Mouse (Mus musculus) forebrain, embryonic 13.5 days (tissue): ENCODE data around the gene Gm5861. TPM values are rescaled to one million over a fixed set of nuclear protein-coding genes. Genes with fewer than 3 reads are reported as not detected.
"Not testable (repeated sequence)": the region's sequence is repeated elsewhere in the genome, so short reads cannot be mapped to it uniquely, and the experiment has no call there.

Experiments
- ATAC-seq: fragments of 200-750 bp; cut with Nextera tagmentation; 2 replicates; pipeline ENCODE4 v1.8.0; 2017
- H3K27ac ChIP-seq: fragments of 300-500 bp; sonication (generic); 2 replicates; pipeline ENCODE4 v1.5.1; 2015; ENCODE audit warnings: inconsistent platforms, mild to moderate bottlenecking, moderate library complexity
- H3K27me3 ChIP-seq: fragments of 300-500 bp; sonication (generic); 2 replicates; pipeline ENCODE4 v1.6.1; 2015; ENCODE audit warnings: mild to moderate bottlenecking, inconsistent platforms
- H3K36me3 ChIP-seq: fragments of 300-500 bp; sonication (generic); 2 replicates; pipeline ENCODE4 v1.6.1; 2015; ENCODE audit warnings: mild to moderate bottlenecking, inconsistent platforms; ENCODE audit not compliant: poor library complexity, severe bottlenecking
- H3K4me1 ChIP-seq: fragments of 300-500 bp; sonication (generic); 2 replicates; pipeline ENCODE4 v1.6.1; 2015; ENCODE audit warnings: inconsistent platforms
- H3K4me2 ChIP-seq: fragments of 300-500 bp; sonication (generic); 2 replicates; pipeline ENCODE4 v1.6.1; 2015; ENCODE audit warnings: inconsistent platforms, mild to moderate bottlenecking, moderate library complexity
- H3K4me3 ChIP-seq: fragments of 300-500 bp; sonication (generic); 2 replicates; pipeline ENCODE4 v1.5.1; 2015; ENCODE audit warnings: mild to moderate bottlenecking, inconsistent platforms
- H3K9ac ChIP-seq: fragments of 300-500 bp; sonication (generic); 2 replicates; pipeline ENCODE4 v1.6.1; 2015; ENCODE audit warnings: mild to moderate bottlenecking, inconsistent platforms
- H3K9me3 ChIP-seq: fragments of 300-500 bp; sonication (generic); replicated peaks from 2 replicates; pipeline ENCODE4 v1.6.1; 2016; ENCODE audit warnings: inconsistent platforms
- WGBS: fragments of 180-500 bp; shearing (Covaris S2); methylation state at CpG from one replicate; pipeline ENCODE4 v1.1.7; 2015; 5-methylcytosine and 5-hydroxymethylcytosine counted together
- polyA plus RNA-seq: library from polyadenylated mRNA; unstranded; fragments of >200 nt; fragmentation: Nextera tagmentation; extraction: Ambion mirVana; gene quantifications from 2 replicates; pipeline ENCODE4 v1.2.1, GENCODE M21; 2015

Gm5861 gene
- polyA plus RNA-seq, result not detected in 2 replicates

- H3K36me3 ChIP-seq, ATAC-seq, H3K9me3 ChIP-seq, H3K27me3 ChIP-seq, H3K4me2 ChIP-seq, H3K4me1 ChIP-seq, H3K27ac ChIP-seq, H3K4me3 ChIP-seq, H3K9ac ChIP-seq: not testable (repeated sequence)
- WGBS, result 60% methylated on average over 3 of the region's 3 CpGs
Observed at GRCm38 (mm10) chr5:11182772-11183171, at the start of gene Gm5861. Gm5861 (plus strand) TSS chr5:11183072.

DNA sequence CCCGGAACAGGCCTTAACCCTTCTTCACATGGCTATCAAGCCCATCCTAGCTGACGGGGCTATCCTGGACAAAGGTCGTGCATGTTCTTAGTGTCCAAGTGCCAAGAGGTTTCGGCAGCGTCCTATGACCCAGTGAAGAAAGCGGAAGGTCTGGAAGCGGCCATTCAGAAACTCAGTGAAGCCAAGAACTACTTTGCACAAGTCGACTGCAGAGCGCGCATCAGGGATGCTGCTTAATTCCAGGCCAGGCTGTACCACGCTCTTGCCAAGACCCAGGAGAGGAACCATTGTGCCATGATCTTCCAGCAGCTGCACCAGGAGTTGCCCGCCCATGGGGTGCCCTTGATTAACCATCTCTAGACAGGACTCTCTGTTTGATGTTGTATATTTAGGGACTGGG, 44.8 kb upstream of the Gm5861 start:
- 94% methylated on average over 12 of the region's 12 CpGs for WGBS
- H3K4me3 ChIP-seq, H3K4me2 ChIP-seq, H3K9me3 ChIP-seq, H3K27me3 ChIP-seq, H3K27ac ChIP-seq, ATAC-seq, H3K9ac ChIP-seq, H3K36me3 ChIP-seq, H3K4me1 ChIP-seq: not testable (repeated sequence)

Other genes starting within 250 kb of the Gm5861 start
- not detected in 2 replicates for gene Gm8871, start 235.3 kb upstream of the Gm5861 start, polyA plus RNA-seq
- gene Gm8857, start 235.3 kb upstream of the Gm5861 start, polyA plus RNA-seq, result not detected in 2 replicates
- not detected in 2 replicates for gene Gm8879, start 55.4 kb upstream of the Gm5861 start, polyA plus RNA-seq
- gene Gm8890, start 73.0 kb downstream of the Gm5861 start, polyA plus RNA-seq, result not detected in 2 replicates
- not detected in 2 replicates for gene Speer1, start 158.4 kb downstream of the Gm5861 start, polyA plus RNA-seq
- not detected in 2 replicates for gene Gm8897, start 233.3 kb downstream of the Gm5861 start, polyA plus RNA-seq